ENCODE assay signal across 18 mouse cellular contexts in the genomic region with DNA sequence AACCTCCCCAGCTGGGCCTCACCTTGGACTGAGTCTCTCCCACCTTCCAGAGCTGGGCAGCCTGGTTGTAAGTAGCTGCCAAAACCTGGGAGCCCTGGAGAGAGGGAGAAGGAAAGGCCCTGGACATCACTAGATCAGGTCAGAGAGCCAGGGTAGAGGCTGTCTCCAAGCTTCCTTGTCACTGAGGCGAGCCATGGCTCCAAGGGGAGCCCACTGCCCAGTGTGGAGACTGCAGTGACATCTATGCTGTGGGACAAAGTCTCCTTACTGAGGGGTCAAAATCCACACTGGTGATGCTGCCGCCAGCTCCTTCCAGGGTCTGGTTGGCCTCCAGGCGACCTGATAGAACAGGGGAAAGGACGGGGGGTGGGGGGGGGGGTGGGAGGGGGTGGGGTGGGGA.
"Had no signal": no experiment of that assay in that cellular context is flagged by ENCODE, and none has a peak within 500 bp of the region (broad histone marks: within the 10 kb centered on the region; RNA-seq: fewer than 3 reads in every experiment).

No protein-coding gene starts in this region.

- DNase-seq: liver, postnatal 0 days; lung, adult 2 months; lung, postnatal 14 days; lung, postnatal 36 days; right cerebral cortex, postnatal 14 days; thymus, adult 2 months; thymus, postnatal 25 days; thymus, postnatal 4 days had no signal

- H3K4me3 ChIP-seq: lung, embryonic 15.5 days; megakaryocyte, embryonic 14.5 days; midbrain, embryonic 13.5 days; midbrain, embryonic 15.5 days; neural tube, embryonic 12.5 days; stomach, embryonic 15.5 days had no signal

- H3K27me3 ChIP-seq: megakaryocyte, embryonic 14.5 days; midbrain, embryonic 13.5 days; midbrain, embryonic 15.5 days; stomach, embryonic 15.5 days had no signal

- H3K4me2 ChIP-seq: lung, embryonic 15.5 days; midbrain, embryonic 11.5 days; midbrain, embryonic 13.5 days; midbrain, embryonic 15.5 days; neural tube, embryonic 12.5 days; stomach, embryonic 15.5 days had no signal

- H3K27ac ChIP-seq: lung, embryonic 15.5 days; macrophage; midbrain, embryonic 13.5 days; midbrain, embryonic 15.5 days; neural tube, embryonic 12.5 days; stomach, embryonic 15.5 days; stomach, postnatal 0 days had no signal

- H3K9ac ChIP-seq: liver, postnatal 0 days; lung, embryonic 15.5 days; midbrain, embryonic 13.5 days; midbrain, embryonic 15.5 days; neural tube, embryonic 12.5 days; stomach, embryonic 15.5 days had no signal

- ATAC-seq: liver, postnatal 0 days; lung, postnatal 0 days; midbrain, embryonic 13.5 days; midbrain, embryonic 15.5 days had no signal

- H3K9me3 ChIP-seq: lung, embryonic 15.5 days; megakaryocyte, embryonic 14.5 days; midbrain, embryonic 13.5 days; midbrain, embryonic 15.5 days; neural tube, embryonic 12.5 days; stomach, embryonic 15.5 days had no signal

- H3K36me3 ChIP-seq: stomach, embryonic 15.5 days had no signal
